Mouse (Mus musculus): ENCODE data around the gene Laptm5.

The Laptm5 gene

GRCm38 (mm10) chr4:130899782-130900427 lies 13.0 kb upstream of the Laptm5 start:
- DNase-seq = no peak

GRCm38 (mm10) chr4:130900746-130901145 lies 12.2 kb upstream of the Laptm5 start:
- DNase-seq = no peak

- DNase-seq = no peak
Observed at GRCm38 (mm10) chr4:130902289-130902781, 10.6 kb upstream of the Laptm5 start.

- no peak for DNase-seq
Observed at GRCm38 (mm10) chr4:130905025-130905424, 7.9 kb upstream of the Laptm5 start.

- DNase-seq = no peak
Observed at GRCm38 (mm10) chr4:130905882-130906281, 7.0 kb upstream of the Laptm5 start.

- peak; percentile 12 for DNase-seq
Observed at GRCm38 (mm10) chr4:130906296-130906695, 6.6 kb upstream of the Laptm5 start.

- no peak for DNase-seq
Observed at GRCm38 (mm10) chr4:130907200-130908069, 5.5 kb upstream of the Laptm5 start.

- no peak for DNase-seq
Observed at GRCm38 (mm10) chr4:130908133-130908532, 4.8 kb upstream of the Laptm5 start.

GRCm38 (mm10) chr4:130909167-130909874 lies 3.6 kb upstream of the Laptm5 start:
- DNase-seq = no peak

- no peak for DNase-seq
Observed at GRCm38 (mm10) chr4:130910666-130911065, 2.3 kb upstream of the Laptm5 start.

GRCm38 (mm10) chr4:130912626-130913025 lies 299 bp upstream of the Laptm5 start:
- no peak for DNase-seq

- no peak for DNase-seq
Observed at GRCm38 (mm10) chr4:130913511-130913910, 586 bp downstream of the Laptm5 start.

GRCm38 (mm10) chr4:130914011-130914410 lies 1.1 kb downstream of the Laptm5 start:
- no peak for DNase-seq

- no peak for DNase-seq
Observed at GRCm38 (mm10) chr4:130914527-130914926, 1.6 kb downstream of the Laptm5 start.

GRCm38 (mm10) chr4:130915006-130915667 lies 2.2 kb downstream of the Laptm5 start:
- no peak for DNase-seq

- DNase-seq = no peak
Observed at GRCm38 (mm10) chr4:130915668-130916035, 2.7 kb downstream of the Laptm5 start.

- no peak for DNase-seq
Observed at GRCm38 (mm10) chr4:130916639-130917038, 3.7 kb downstream of the Laptm5 start.

GRCm38 (mm10) chr4:130917564-130917963 lies 4.6 kb downstream of the Laptm5 start:
- no peak for DNase-seq

GRCm38 (mm10) chr4:130918805-130919749 lies 6.2 kb downstream of the Laptm5 start:
- no peak for DNase-seq

- no peak for DNase-seq
Observed at GRCm38 (mm10) chr4:130919750-130920356, 6.9 kb downstream of the Laptm5 start.
